Mouse (Mus musculus) liver, embryonic 13.5 days (tissue): Measurements from ENCODE around the gene Ski. TPM values are rescaled to one million over a fixed set of nuclear protein-coding genes. Genes with fewer than 3 reads are reported as not detected.
A peak's percentile ranks its signal among the peaks of the same experiment; 100 is the strongest.

ENCODE experiments used
- ATAC-seq: fragments of 200-750 bp; cut with Nextera tagmentation; 2 replicates; pipeline ENCODE4 v1.8.0; 2017; ENCODE audit warnings: low read depth, mild to moderate bottlenecking, moderate number of reproducible peaks, moderate library complexity
- DNase-seq: peaks from one replicate; pipeline ENCODE4 v3.0.0; 2022
- H3K27ac ChIP-seq: fragments of 300-500 bp; sonication (generic); 2 replicates; pipeline ENCODE4 v1.5.1; 2015; ENCODE audit warnings: moderate library complexity, mild to moderate bottlenecking, inconsistent platforms
- H3K27me3 ChIP-seq: fragments of 300-500 bp; sonication (generic); 2 replicates; pipeline ENCODE4 v1.6.1; 2015; ENCODE audit warnings: mild to moderate bottlenecking, inconsistent platforms
- H3K36me3 ChIP-seq: fragments of 300-500 bp; sonication (generic); 2 replicates; pipeline ENCODE4 v1.6.1; 2015; ENCODE audit warnings: mild to moderate bottlenecking, inconsistent platforms
- H3K4me1 ChIP-seq: fragments of 300-500 bp; sonication (generic); replicated peaks from 2 replicates; pipeline ENCODE4 v1.6.1; 2015; ENCODE audit warnings: inconsistent platforms
- H3K4me2 ChIP-seq: fragments of 300-500 bp; sonication (generic); 2 replicates; pipeline ENCODE4 v1.6.1; 2015; ENCODE audit warnings: inconsistent platforms, mild to moderate bottlenecking, moderate library complexity
- H3K4me3 ChIP-seq: fragments of 300-500 bp; sonication (generic); replicated peaks from 2 replicates; pipeline ENCODE4 v1.5.1; 2015; ENCODE audit warnings: mild to moderate bottlenecking, inconsistent platforms
- H3K9ac ChIP-seq: fragments of 300-500 bp; sonication (generic); 2 replicates; pipeline ENCODE4 v1.6.1; 2015; ENCODE audit warnings: mild to moderate bottlenecking, inconsistent platforms
- H3K9me3 ChIP-seq: fragments of 300-500 bp; sonication (generic); replicated peaks from 2 replicates; pipeline ENCODE4 v1.6.1; 2016; ENCODE audit warnings: inconsistent platforms
- WGBS: fragments of 180-500 bp; shearing (Covaris S2); methylation state at CpG from one replicate; pipeline ENCODE4 v1.1.7; 2015; ENCODE audit not compliant: insufficient replicate concordance; 5-methylcytosine and 5-hydroxymethylcytosine counted together
- polyA plus RNA-seq: library from polyadenylated mRNA; unstranded; fragments of >200 nt; fragmentation: Nextera tagmentation; extraction: Ambion mirVana; gene quantifications from 2 replicates; pipeline ENCODE4 v1.2.1, GENCODE M21; 2015

The Ski gene
- polyA plus RNA-seq, 1 experiment from 2014 or later: 2.4 TPM

GRCm38 (mm10) chr4:155246691-155247105, 24.3 kb upstream of the Ski start:
- no peak overlapping the region for H3K4me3 ChIP-seq
- H3K4me1 ChIP-seq: peaks cover 39% of the 10 kb centered on the region
- H3K27me3 ChIP-seq: 0 out of 2 replicates have a peak, but pooled peaks cover 2% of the 10 kb centered on the region
- WGBS: 75% methylated on average over 12 of the region's 12 CpGs
- H3K36me3 ChIP-seq: no peaks in the 10 kb centered on the region
- DNase-seq: no peak
- no peak overlapping the region for H3K27ac ChIP-seq
- H3K4me2 ChIP-seq: no peak overlapping the region
- H3K9me3 ChIP-seq: no peaks in the 10 kb centered on the region
- no peak overlapping the region for H3K9ac ChIP-seq
- ATAC-seq: no peak

DNA sequence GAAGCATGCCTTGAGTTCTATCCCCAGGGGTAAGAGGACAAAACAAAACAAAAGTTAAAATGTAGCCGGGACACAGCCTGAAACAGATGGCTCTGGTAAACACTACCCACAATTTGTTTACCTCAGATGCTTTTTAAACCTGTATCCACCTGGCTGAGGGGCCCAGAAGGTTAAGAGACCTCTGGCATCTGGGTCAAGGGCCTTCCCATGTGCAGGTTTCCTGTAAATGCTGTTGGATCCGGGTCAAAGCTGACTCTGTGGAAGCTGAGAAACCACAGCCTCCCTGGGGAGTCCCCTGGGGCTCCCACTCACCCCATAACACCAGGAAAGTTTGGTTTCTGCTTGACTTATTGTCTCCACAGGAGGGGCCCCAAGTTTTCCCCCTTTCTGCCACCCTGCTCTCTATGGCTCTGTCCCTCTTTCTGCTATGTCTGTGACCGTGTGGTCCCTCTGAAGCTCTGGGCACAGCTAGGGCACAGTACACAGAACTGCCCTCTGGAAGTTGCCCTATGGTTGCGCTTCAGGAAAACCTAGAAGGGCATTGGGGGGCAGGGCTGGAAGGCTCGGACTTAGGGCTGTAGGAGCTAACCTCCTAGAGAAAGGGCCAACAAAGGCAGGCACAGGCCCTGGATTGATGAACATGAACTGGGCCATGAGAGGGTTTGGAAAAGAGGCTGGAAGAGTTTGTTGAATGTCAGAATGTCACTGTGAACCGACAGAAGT, 23.5 kb upstream of the Ski start:
- Histone ChIP-seq H3K27ac (no peak overlapping the region), H3K9ac (no peak overlapping the region), H3K27me3 (0 out of 2 replicates have a peak, but pooled peaks cover 4% of the 10 kb centered on the region), H3K9me3 (no peaks in the 10 kb centered on the region), H3K36me3 (no peaks in the 10 kb centered on the region), H3K4me3 (no peak overlapping the region), H3K4me1 (peaks cover 33% of the 10 kb centered on the region), H3K4me2 (no peak overlapping the region)
- DNase-seq: no peak
- no peak for ATAC-seq
- 52% methylated on average over 6 of the region's 6 CpGs for WGBS

DNA sequence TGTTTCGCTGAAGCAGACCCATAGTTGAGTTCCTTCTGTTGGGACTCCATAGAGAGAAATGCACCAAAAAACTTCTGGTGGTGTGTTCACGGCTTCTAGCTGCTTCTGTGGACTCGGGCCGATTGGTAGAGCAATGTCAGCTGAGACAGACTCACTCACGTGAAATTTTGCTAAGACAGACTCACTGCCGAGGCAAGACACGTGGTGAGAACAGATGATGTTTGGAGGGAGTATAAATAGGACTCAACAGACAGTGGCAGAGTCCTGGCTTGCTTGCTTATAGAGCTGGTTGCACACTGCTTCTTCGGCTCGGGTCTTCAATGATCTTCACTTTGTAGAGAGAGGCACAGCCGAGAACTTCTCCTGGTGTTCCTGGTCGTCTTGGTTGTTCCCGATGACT, 20.8 kb upstream of the Ski start:
- Histone ChIP-seq H3K4me3 (no peak overlapping the region), H3K27ac (no peak overlapping the region), H3K9me3 (no peaks in the 10 kb centered on the region), H3K27me3 (0 out of 2 replicates have a peak, but pooled peaks cover 4% of the 10 kb centered on the region), H3K4me2 (no peak overlapping the region), H3K4me1 (peaks cover 11% of the 10 kb centered on the region), H3K9ac (no peak overlapping the region), H3K36me3 (no peaks in the 10 kb centered on the region)
- ATAC-seq (no peak), DNase-seq (no peak)
- WGBS: 71% methylated on average over 12 of the region's 12 CpGs

- H3K9ac ChIP-seq: no peak overlapping the region
- no peak for ATAC-seq
- H3K27ac ChIP-seq: no peak overlapping the region
- WGBS: 61% methylated on average over 5 of the region's 5 CpGs
- H3K27me3 ChIP-seq: 0 out of 2 replicates have a peak, but pooled peaks cover 4% of the 10 kb centered on the region
- H3K9me3 ChIP-seq: no peaks in the 10 kb centered on the region
- H3K4me3 ChIP-seq: no peak overlapping the region
- H3K4me2 ChIP-seq: no peak overlapping the region
- DNase-seq: no peak
- no peaks in the 10 kb centered on the region for H3K36me3 ChIP-seq
- H3K4me1 ChIP-seq: peaks cover 17% of the 10 kb centered on the region
These were observed 19.9 kb upstream of the Ski start for GRCm38 (mm10) chr4:155242292-155242691.

DNA sequence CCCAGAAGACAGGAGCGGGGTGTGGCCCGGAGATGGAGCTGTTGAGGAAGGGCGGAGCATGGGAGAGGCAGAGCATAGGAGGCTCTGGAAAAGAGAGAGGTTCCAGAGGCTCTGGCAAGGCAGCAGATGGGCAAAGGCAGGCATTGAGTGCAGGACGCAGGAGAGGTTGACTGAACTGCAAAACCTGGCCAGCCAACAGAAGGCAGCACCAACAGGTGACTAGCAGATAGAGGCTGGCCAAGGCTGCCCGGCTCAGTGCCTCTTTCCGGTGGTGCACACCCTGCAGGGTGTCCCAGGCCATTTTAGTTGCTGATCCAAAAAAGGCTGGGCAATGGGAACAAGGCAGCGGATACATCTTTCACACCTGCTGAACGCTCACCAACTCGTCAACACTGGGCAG, 19.4 kb upstream of the Ski start:
- peaks cover 20% of the 10 kb centered on the region for H3K4me1 ChIP-seq
- ATAC-seq (no peak), DNase-seq (no peak)
- no peak overlapping the region for H3K4me3 ChIP-seq
- H3K9ac ChIP-seq: no peak overlapping the region
- no peaks in the 10 kb centered on the region for H3K9me3 ChIP-seq
- no peak overlapping the region for H3K4me2 ChIP-seq
- 70% methylated on average over 9 of the region's 9 CpGs for WGBS
- no peak overlapping the region for H3K27ac ChIP-seq
- H3K36me3 ChIP-seq: no peaks in the 10 kb centered on the region
- H3K27me3 ChIP-seq: 0 out of 2 replicates have a peak, but pooled peaks cover 4% of the 10 kb centered on the region

- Histone ChIP-seq H3K4me1 (peaks cover 31% of the 10 kb centered on the region), H3K9me3 (no peaks in the 10 kb centered on the region), H3K4me3 (no peak overlapping the region), H3K9ac (no peak overlapping the region), H3K36me3 (no peaks in the 10 kb centered on the region), H3K27me3 (0 out of 2 replicates have a peak, but pooled peaks cover 4% of the 10 kb centered on the region), H3K4me2 (no peak overlapping the region), H3K27ac (no peak overlapping the region)
- WGBS: 50% methylated on average over 6 of the region's 6 CpGs
- no peak for ATAC-seq
- no peak for DNase-seq
These were observed 17.1 kb upstream of the Ski start for GRCm38 (mm10) chr4:155239494-155239893.

DNA sequence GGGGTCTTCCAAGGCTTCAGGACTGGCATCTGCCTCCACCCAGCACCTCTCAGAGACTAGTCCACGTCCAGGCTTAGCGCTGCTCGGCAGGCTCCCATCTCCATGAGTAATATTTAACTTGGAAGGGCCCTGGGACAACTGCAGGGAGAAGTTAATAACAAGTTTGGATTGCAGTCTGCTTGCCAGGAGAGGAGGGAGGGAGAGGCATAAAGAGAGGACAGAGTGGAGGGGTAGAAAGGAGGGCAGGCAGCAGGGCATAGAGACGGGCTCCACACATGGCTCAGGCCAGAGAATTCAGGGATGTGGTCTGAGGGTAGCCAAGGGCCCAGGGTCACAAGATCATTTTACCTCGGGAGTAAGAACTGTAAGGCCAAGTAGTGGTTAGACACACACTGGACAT, 15.9 kb upstream of the Ski start:
- DNase-seq (no peak), ATAC-seq (no peak)
- Histone ChIP-seq H3K27me3 (0 out of 2 replicates have a peak, but pooled peaks cover 4% of the 10 kb centered on the region), H3K4me3 (no peak overlapping the region), H3K4me1 (peaks cover 41% of the 10 kb centered on the region), H3K36me3 (no peaks in the 10 kb centered on the region), H3K9me3 (no peaks in the 10 kb centered on the region), H3K4me2 (no peak overlapping the region), H3K9ac (no peak overlapping the region), H3K27ac (no peak overlapping the region; the same call in 1 of the 2 replicates)
- WGBS: 66% methylated on average over 5 of the region's 5 CpGs

DNA sequence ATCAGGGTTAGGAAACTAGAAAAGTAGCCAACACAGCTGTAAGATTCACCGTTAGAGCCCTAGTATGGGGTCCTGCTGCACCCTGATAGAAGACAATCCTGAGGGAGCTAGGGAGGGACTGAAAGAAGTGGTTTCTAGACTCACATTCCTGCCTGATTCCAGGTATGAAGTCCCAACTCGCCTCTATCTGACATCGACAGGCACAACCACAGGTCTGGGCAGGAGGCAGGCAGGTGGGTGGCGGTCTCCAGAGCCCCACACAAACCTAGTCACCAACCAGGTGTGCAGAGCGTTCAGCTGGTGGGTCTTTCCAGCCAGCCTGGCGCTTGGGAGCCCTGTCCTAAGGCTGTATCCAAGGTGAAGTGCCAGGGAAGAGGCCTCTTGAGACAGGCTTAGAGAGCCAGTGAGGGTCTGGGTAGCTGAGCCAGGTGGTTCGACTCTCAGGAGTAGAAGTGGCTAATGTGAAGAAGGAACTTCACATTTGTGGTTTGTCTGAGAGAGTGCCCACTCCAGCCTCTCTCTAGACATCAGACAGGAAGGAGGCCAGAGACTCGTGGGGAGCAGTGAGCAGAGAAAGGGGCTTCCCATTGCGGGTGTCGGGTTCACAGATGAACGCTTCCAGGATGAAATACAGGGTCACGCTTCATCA, 14.5 kb upstream of the Ski start:
- Histone ChIP-seq H3K27me3 (0 out of 2 replicates have a peak, but pooled peaks cover 4% of the 10 kb centered on the region), H3K9me3 (no peaks in the 10 kb centered on the region), H3K4me1 (peaks cover 41% of the 10 kb centered on the region), H3K36me3 (no peaks in the 10 kb centered on the region), H3K9ac (no peak overlapping the region), H3K4me2 (no peak overlapping the region), H3K4me3 (no peak overlapping the region), H3K27ac (no peak overlapping the region)
- WGBS: 50% methylated on average over 12 of the region's 12 CpGs
- DNase-seq: no peak
- ATAC-seq: no peak

DNA sequence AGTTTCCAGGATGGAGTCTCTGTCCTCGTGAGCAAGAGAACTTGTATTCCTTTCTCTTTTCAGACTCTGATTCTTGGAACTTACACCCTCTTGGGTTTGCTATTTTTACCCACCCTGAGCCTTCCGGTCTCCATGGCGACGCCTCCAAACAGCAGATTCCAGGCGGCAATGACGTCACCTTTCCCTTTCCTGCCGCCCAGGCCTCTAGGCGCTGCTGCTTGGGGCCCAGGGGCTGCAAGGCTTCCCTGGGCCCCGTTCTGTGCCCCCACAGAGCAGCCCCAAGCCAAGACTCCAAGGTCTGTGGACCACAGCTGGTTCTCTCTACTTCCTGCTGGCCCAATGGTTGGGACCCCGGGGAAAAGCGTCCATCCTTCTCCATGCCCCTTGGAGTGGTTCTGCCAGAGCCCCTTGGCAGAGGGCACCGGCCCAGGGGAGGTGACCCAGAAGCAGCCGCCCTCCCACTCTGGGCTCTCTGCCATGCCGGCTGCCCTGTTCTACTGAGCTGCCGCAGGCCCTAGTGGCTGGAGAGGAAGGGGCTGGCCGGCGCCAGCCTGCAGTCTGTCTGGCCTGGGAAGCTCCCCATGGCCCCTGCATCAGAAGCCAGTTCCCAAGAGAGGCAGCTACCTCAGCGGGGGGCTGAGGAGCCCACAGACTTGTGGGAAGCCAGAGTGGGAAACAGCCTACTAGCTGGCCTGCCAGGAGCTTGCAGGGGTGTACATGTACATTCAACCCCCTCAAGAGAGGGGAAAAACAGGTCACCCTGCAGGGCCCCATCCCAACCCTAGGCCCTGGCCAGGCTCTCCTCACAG, 13.1 kb upstream of the Ski start:
- no peaks in the 10 kb centered on the region for H3K9me3 ChIP-seq
- no peaks in the 10 kb centered on the region for H3K27me3 ChIP-seq
- no peaks in the 10 kb centered on the region for H3K36me3 ChIP-seq
- WGBS: 16% methylated on average over 18 of the region's 18 CpGs
- ATAC-seq (peak; percentile 48), DNase-seq (peak; percentile 25)
- H3K4me1 ChIP-seq: peaks cover 41% of the 10 kb centered on the region
- 0 out of 2 replicates have a peak overlapping the region, but pooled peaks have one; percentile 8 for H3K4me3 ChIP-seq
- peak overlapping the region; percentile 35 for H3K4me2 ChIP-seq
- peak overlapping the region; percentile 51; the same call in 1 of the 2 replicates for H3K9ac ChIP-seq
- peak overlapping the region; percentile 87 for H3K27ac ChIP-seq

DNA sequence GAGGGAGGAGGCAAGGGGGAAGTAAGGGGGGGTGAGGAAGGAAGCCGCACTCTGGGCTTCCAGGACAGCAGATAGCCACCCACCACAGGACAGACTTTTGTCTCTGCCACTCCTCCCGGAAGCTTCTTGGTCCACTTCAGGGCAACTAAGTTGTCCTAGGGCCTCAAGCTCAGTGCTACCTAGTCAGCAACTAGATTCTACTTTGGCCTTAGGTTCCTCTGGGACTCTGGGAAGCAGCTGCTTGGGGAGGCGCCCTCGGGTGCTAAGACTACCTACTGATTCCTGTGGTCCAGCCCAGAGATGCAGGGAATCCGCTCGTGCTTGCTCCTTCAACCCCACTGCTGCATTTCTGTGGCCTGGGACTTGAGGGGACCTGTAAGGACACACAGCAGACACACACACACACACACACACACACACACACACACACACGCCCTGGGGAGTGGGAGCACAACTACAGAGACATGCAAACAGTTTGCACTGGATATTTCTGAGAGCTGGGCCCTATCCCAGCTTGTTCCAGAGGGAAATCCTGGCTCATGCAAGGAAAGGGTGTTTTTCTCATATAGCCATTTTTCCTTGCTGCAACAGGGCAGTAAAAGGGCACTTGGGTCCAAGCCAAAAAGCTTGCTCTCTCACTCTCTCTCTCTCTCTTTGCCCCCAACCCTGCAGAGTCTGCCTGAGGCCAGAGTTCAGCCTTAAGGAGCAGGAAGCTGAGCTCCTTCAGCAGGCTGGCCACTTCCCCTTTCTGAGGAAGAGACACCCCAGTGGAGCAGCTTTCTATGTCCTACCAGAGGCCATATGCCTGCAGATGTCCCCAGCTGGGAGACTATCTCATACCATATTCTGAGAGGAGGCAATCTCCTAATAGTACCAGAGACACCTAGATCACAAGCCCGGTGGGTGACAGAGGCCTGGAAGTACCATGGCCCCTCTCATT, 12.2 kb upstream of the Ski start:
- WGBS: 32% methylated on average over 8 of the region's 8 CpGs
- no peak overlapping the region for H3K4me3 ChIP-seq

More for the DNA sequence above, 12.2 kb upstream of the Ski start:
- H3K9ac ChIP-seq: 0 out of 2 replicates have a peak overlapping the region, but pooled peaks have one; percentile 23
- ATAC-seq: peak; percentile 30
- no peaks in the 10 kb centered on the region for H3K9me3 ChIP-seq
- H3K4me1 ChIP-seq: peaks cover 41% of the 10 kb centered on the region
- H3K4me2 ChIP-seq: peak overlapping the region; percentile 35
- DNase-seq: no peak
- H3K27me3 ChIP-seq: no peaks in the 10 kb centered on the region
- no peaks in the 10 kb centered on the region for H3K36me3 ChIP-seq
- peak overlapping the region; percentile 87 for H3K27ac ChIP-seq
